Mouse (Mus musculus) stomach, embryonic 15.5 days (tissue): ENCODE measurements at regions not wholly inside any gene's neighbourhood (a gene's known extent, or its start where the extent isn't known, plus 50 kb on each side); places are given as distances from the start of the nearest gene placed in this dataset.

ENCODE experiments used
- ATAC-seq: fragments of 200-750 bp; cut with Nextera tagmentation; 2 replicates; pipeline ENCODE4 v1.8.0; 2017; ENCODE audit warnings: low read depth, moderate number of reproducible peaks, moderate TSS enrichment; ENCODE audit not compliant: insufficient read depth, low FRiP score
- H3K27ac ChIP-seq: fragments of 300-500 bp; sonication (generic); 2 replicates; pipeline ENCODE4 v1.5.1; 2015; ENCODE audit warnings: mild to moderate bottlenecking, inconsistent platforms
- H3K27me3 ChIP-seq: fragments of 300-500 bp; sonication (generic); replicated peaks from 2 replicates; pipeline ENCODE4 v1.6.1; 2015; ENCODE audit warnings: inconsistent platforms
- H3K36me3 ChIP-seq: fragments of 300-500 bp; sonication (generic); 2 replicates; pipeline ENCODE4 v1.6.1; 2015; ENCODE audit warnings: inconsistent platforms
- H3K4me1 ChIP-seq: fragments of 300-500 bp; sonication (generic); 2 replicates; pipeline ENCODE4 v1.6.1; 2015; ENCODE audit warnings: inconsistent platforms
- H3K4me2 ChIP-seq: fragments of 300-500 bp; sonication (generic); 2 replicates; pipeline ENCODE4 v1.6.1; 2015; ENCODE audit warnings: mild to moderate bottlenecking, inconsistent platforms
- H3K4me3 ChIP-seq: fragments of 300-500 bp; sonication (generic); replicated peaks from 2 replicates; pipeline ENCODE4 v1.5.1; 2015; ENCODE audit warnings: inconsistent platforms
- H3K9ac ChIP-seq: fragments of 300-500 bp; sonication (generic); 2 replicates; pipeline ENCODE4 v1.6.1; 2015; ENCODE audit warnings: inconsistent platforms
- H3K9me3 ChIP-seq: fragments of 300-500 bp; sonication (generic); 2 replicates; pipeline ENCODE4 v1.6.1; 2016; ENCODE audit warnings: inconsistent platforms
- WGBS: fragments of 180-500 bp; shearing (Covaris S2); methylation state at CpG from one replicate; pipeline ENCODE4 v1.1.7; 2015; 5-methylcytosine and 5-hydroxymethylcytosine counted together

GRCm38 (mm10) chr1:94642296-94642695, 589.9 kb upstream of the Pdcd1 start:
- Histone ChIP-seq H3K9ac (no peak overlapping the region), H3K4me1 (no peaks in the 10 kb centered on the region), H3K9me3 (no peaks in the 10 kb centered on the region), H3K4me2 (no peak overlapping the region), H3K27me3 (no peaks in the 10 kb centered on the region), H3K4me3 (no peak overlapping the region), H3K36me3 (no peaks in the 10 kb centered on the region), H3K27ac (no peak overlapping the region)
- ATAC-seq, result no peak
- WGBS, result 69% methylated on average over 1 of the region's 1 CpGs

- Histone ChIP-seq H3K27me3 (no peaks in the 10 kb centered on the region), H3K4me3 (no peak overlapping the region), H3K4me2 (no peak overlapping the region), H3K9ac (no peak overlapping the region), H3K4me1 (no peaks in the 10 kb centered on the region), H3K9me3 (no peaks in the 10 kb centered on the region), H3K36me3 (no peaks in the 10 kb centered on the region), H3K27ac (no peak overlapping the region)
- ATAC-seq, result no peak
Observed at GRCm38 (mm10) chr1:94658218-94658617, 605.9 kb upstream of the Pdcd1 start.

- Histone ChIP-seq H3K27ac (no peak overlapping the region), H3K9ac (no peak overlapping the region), H3K4me1 (no peaks in the 10 kb centered on the region), H3K4me3 (no peak overlapping the region), H3K36me3 (no peaks in the 10 kb centered on the region), H3K9me3 (no peaks in the 10 kb centered on the region), H3K4me2 (no peak overlapping the region), H3K27me3 (no peaks in the 10 kb centered on the region)
- WGBS, result 71% methylated on average over 4 of the region's 4 CpGs
- no peak for ATAC-seq
Observed at GRCm38 (mm10) chr1:94671641-94672040, 619.3 kb upstream of the Pdcd1 start.

- ATAC-seq, result no peak
- Histone ChIP-seq H3K36me3 (no peaks in the 10 kb centered on the region), H3K4me2 (no peak overlapping the region), H3K27ac (no peak overlapping the region), H3K9me3 (no peaks in the 10 kb centered on the region), H3K27me3 (no peaks in the 10 kb centered on the region), H3K9ac (no peak overlapping the region), H3K4me3 (no peak overlapping the region), H3K4me1 (no peaks in the 10 kb centered on the region)
- 76% methylated on average over 1 of the region's 1 CpGs for WGBS
Observed at GRCm38 (mm10) chr1:94700517-94700916, 612.9 kb upstream of the Fam174a start.

- H3K4me2 ChIP-seq, result no peak overlapping the region
- H3K36me3 ChIP-seq, result no peaks in the 10 kb centered on the region
- no peaks in the 10 kb centered on the region for H3K4me1 ChIP-seq
- H3K9me3 ChIP-seq, result no peaks in the 10 kb centered on the region
- H3K27me3 ChIP-seq, result no peaks in the 10 kb centered on the region
- 85% methylated on average over 1 of the region's 1 CpGs for WGBS
- no peak overlapping the region for H3K9ac ChIP-seq
- no peak overlapping the region for H3K4me3 ChIP-seq
- ATAC-seq, result no peak
- no peak overlapping the region for H3K27ac ChIP-seq
Observed at GRCm38 (mm10) chr1:94701688-94702087, 611.7 kb upstream of the Fam174a start.

GRCm38 (mm10) chr1:94712812-94713211, 600.6 kb upstream of the Fam174a start:
- Histone ChIP-seq H3K27ac (no peak overlapping the region), H3K4me3 (no peak overlapping the region), H3K9ac (no peak overlapping the region), H3K9me3 (no peaks in the 10 kb centered on the region), H3K4me2 (no peak overlapping the region), H3K36me3 (no peaks in the 10 kb centered on the region), H3K27me3 (no peaks in the 10 kb centered on the region), H3K4me1 (no peaks in the 10 kb centered on the region)
- WGBS, result 61% methylated on average over 5 of the region's 5 CpGs
- ATAC-seq, result no peak

GRCm38 (mm10) chr1:94717699-94718098, 595.7 kb upstream of the Fam174a start:
- H3K4me3 ChIP-seq, result no peak overlapping the region
- no peak overlapping the region for H3K4me2 ChIP-seq
- no peak for ATAC-seq
- no peaks in the 10 kb centered on the region for H3K27me3 ChIP-seq
- no peaks in the 10 kb centered on the region for H3K9me3 ChIP-seq
- H3K36me3 ChIP-seq, result no peaks in the 10 kb centered on the region
- H3K9ac ChIP-seq, result no peak overlapping the region
- no peak overlapping the region for H3K27ac ChIP-seq
- WGBS, result 57% methylated on average over 2 of the region's 2 CpGs
- no peaks in the 10 kb centered on the region for H3K4me1 ChIP-seq

- ATAC-seq, result no peak
- no peak overlapping the region for H3K27ac ChIP-seq
Observed at GRCm38 (mm10) chr1:94753523-94753922, 559.9 kb upstream of the Fam174a start.

GRCm38 (mm10) chr1:94789019-94789585, 524.3 kb upstream of the Fam174a start:
- Histone ChIP-seq H3K4me2 (no peak overlapping the region), H3K36me3 (no peaks in the 10 kb centered on the region), H3K4me1 (no peaks in the 10 kb centered on the region), H3K27me3 (no peaks in the 10 kb centered on the region), H3K9me3 (no peaks in the 10 kb centered on the region), H3K27ac (no peak overlapping the region), H3K4me3 (no peak overlapping the region), H3K9ac (no peak overlapping the region)
- ATAC-seq, result no peak
- 93% methylated on average over 2 of the region's 2 CpGs for WGBS

More at GRCm38 (mm10) chr1:94753523-94753922, 559.9 kb upstream of the Fam174a start:
- Histone ChIP-seq H3K4me2 (no peak overlapping the region), H3K4me3 (no peak overlapping the region), H3K9me3 (no peaks in the 10 kb centered on the region), H3K36me3 (no peaks in the 10 kb centered on the region), H3K4me1 (no peaks in the 10 kb centered on the region), H3K27me3 (no peaks in the 10 kb centered on the region), H3K9ac (no peak overlapping the region)
- WGBS, result 50% methylated on average over 1 of the region's 1 CpGs

GRCm38 (mm10) chr1:94790604-94791003, 522.8 kb upstream of the Fam174a start:
- Histone ChIP-seq H3K4me2 (no peak overlapping the region), H3K27ac (no peak overlapping the region), H3K4me3 (no peak overlapping the region), H3K9ac (no peak overlapping the region), H3K27me3 (no peaks in the 10 kb centered on the region), H3K9me3 (no peaks in the 10 kb centered on the region), H3K36me3 (no peaks in the 10 kb centered on the region), H3K4me1 (no peaks in the 10 kb centered on the region)
- ATAC-seq, result no peak
- 53% methylated on average over 7 of the region's 7 CpGs for WGBS

GRCm38 (mm10) chr1:94791052-94791451, 522.4 kb upstream of the Fam174a start:
- Histone ChIP-seq H3K27ac (no peak overlapping the region), H3K4me3 (no peak overlapping the region), H3K9me3 (no peaks in the 10 kb centered on the region), H3K4me1 (no peaks in the 10 kb centered on the region), H3K4me2 (no peak overlapping the region), H3K9ac (no peak overlapping the region), H3K27me3 (no peaks in the 10 kb centered on the region), H3K36me3 (no peaks in the 10 kb centered on the region)
- ATAC-seq, result no peak
- WGBS, result 25% methylated on average over 6 of the region's 6 CpGs

- Histone ChIP-seq H3K27me3 (no peaks in the 10 kb centered on the region), H3K4me3 (no peak overlapping the region), H3K9me3 (no peaks in the 10 kb centered on the region), H3K27ac (no peak overlapping the region), H3K36me3 (no peaks in the 10 kb centered on the region), H3K4me2 (no peak overlapping the region), H3K9ac (no peak overlapping the region), H3K4me1 (no peaks in the 10 kb centered on the region)
- 54% methylated on average over 1 of the region's 1 CpGs for WGBS
- no peak for ATAC-seq
Observed at GRCm38 (mm10) chr1:94796028-94796427, 517.4 kb upstream of the Fam174a start.

GRCm38 (mm10) chr1:94803722-94804121, 509.7 kb upstream of the Fam174a start:
- Histone ChIP-seq H3K4me2 (no peak overlapping the region), H3K4me1 (no peaks in the 10 kb centered on the region), H3K27me3 (no peaks in the 10 kb centered on the region), H3K9me3 (no peaks in the 10 kb centered on the region), H3K4me3 (no peak overlapping the region), H3K27ac (no peak overlapping the region), H3K9ac (no peak overlapping the region), H3K36me3 (no peaks in the 10 kb centered on the region)
- no peak for ATAC-seq
